Mouse (Mus musculus): Measurements from ENCODE around the gene Rptor. TPM values are rescaled to one million over a fixed set of nuclear protein-coding genes. Genes with fewer than 3 reads are reported as not detected.

Rptor gene
- total RNA-seq, 2 experiments from 2014 or later: 63.9 to 65.0 TPM

DNA sequence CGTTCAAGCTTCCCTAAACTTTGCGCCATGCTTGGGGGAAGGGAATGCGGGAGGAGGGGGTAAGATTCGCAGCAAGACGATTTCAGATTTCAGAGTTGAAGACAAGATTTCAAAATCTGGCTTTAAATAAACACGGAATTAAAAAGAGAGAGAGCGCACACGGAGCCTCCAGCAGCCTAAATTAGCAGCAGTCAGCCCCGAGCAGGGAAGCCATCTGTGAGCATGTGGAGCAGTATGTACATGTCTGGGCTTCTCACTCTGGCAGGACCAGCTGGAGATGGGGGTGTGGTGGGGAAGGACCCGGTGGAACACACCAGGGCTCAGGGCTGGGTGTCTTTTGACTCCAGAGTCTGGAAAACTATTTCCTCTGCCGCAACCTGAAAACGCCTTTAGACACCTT, 334.5 kb downstream of the Rptor start:
- peak; percentile 79 to 81 for DNase-seq

DNA sequence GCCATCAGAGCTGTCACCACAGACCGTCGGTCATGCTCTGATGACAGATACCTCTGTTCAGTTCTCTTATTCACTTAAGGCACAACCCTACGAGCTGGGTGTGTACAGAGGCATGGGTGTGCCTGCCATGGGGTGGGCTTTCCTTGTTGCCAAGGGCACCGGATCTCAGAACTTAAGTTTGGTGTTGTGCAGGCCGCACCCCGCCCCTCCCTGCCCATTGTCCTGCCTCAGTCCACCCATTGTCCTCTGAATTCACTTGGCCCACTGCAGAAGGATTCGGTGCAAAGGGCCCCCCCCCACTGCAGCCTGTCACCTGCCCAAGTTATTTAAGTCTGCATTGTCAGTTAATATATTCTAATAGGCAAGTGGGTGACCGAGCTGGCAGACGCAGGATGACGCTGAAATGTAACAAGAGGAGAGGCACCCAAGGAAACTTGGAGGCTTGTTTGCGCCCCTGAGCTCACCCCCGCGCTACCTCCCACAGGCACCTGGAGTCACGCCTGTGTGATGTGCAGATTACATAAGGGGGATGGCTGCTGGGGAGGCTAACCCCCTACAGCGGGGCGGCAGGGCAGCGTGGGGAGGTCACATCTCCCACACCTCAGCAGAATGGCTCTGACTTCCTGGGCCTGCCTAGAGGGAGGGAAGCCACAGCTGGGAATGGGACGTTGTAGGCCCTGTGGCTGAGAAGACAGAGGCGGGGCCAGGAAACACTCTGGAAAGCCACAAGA, 335.2 kb downstream of the Rptor start:
- DNase-seq: no peak

DNA sequence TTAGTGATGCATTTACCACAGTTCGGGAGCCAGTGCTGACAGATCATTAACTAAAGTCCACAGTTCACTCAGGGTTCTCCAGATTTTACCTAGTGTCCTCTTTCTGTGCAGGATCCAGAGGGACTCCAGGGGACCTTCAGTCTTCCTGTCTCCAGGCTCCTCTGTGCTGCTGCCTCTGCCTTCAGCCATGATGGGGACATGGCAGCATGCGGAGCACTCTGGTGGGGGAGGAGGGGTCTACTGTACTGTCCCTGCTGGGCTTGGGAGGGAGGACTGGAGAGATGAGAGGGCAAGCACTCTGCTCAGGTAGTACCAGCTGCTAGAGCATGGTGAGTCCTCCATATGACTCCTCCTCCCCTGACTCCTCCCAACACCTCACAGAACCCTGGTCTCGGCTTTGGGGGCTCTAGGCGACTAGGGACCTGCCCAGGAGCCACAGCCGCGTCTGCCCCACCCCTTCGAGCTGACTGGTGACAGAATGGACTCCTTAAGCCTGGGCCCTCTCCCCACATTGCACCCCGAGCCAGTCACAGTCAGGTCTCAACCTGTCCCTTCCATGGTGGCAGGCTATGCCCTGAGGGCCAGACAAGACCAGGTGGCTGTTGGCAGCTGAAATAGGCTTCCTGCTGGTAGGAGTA, 336.5 kb downstream of the Rptor start:
- DNase-seq: no peak

DNA sequence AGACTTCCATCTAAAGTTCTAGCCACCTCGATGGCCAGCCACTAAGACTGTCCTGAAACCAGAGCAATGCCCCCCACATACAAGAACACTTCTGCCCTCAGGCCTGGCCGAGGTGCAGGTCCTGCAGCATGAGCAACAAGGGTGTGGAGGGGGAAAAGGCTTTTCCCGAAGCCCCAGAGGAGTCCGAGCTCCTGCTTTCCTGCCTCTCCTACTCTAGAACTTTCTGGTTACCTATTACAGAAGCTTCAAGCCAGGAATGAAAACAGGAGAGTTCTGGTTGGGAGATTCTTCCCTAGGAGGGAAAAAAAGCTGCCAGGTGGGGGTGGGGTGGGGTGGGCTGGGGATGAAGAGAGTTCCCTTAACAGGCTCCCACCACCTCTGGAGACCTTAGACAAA, 337.0 kb downstream of the Rptor start:
- DNase-seq: no peak

DNA sequence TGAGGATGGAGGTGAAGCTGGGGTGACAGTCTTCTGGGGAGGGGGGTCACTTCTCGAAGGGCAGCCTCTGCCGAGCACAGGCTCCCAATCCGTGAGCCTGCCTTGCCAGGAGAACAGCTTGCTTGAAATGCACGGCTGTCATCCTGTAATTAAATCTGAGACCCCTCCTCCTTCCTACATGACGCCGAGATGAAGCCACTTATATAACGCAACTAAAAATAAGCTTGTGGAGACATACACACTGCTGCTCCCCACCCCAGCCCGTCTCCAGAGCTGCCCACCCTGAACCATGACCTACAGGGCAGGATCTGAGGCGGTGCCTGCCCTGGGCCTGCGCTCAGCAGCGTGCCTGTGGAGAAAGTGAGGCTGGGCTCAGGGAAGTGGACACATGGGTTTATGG, 337.4 kb downstream of the Rptor start:
- peak in 1 of 2 experiments; percentile 54 for DNase-seq

DNA sequence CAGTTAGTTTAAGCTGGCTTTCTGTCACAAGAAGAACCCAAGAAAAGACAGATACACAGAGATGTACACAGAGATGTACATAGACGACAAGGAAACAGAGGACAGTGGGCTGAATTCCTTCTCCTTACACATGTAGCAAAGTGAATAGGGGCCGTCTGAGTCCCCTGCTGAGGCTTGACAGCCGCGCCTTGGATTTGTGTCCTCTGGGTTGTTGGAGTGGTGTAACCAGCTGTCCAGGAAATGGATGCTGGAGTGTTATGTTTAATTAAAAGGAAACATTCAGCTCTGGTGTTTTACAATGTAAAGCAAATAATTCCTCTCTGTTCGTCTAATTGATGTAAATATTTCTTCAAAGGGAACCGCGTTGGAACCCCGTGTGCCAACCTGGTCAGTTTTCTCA, 339.1 kb downstream of the Rptor start:
- DNase-seq: no peak

DNA sequence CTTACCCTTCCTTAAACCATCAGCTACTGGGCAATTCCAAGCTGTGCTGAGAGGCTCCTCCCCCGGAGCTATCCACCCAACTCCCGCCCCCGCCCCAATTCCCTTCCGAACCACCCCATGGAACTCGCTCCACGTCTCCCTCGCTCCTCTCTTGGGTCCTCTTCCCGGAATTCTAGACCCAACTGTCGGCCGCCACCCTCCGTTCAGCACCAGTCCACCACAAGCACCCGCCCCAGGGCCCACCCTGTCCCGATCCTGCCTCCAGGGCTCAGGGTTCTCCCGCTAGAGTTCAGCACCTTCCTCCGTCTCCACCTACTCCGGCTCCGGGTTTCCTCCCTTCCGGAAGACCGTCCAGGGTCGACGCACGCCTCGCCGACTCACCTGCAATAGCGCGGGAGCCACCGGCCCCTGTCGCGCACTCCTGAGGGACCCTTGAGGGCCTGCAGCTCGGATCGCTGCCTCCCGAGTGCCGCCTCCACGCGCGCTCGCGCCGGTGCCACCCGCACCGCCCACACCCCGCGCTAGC, 339.6 kb downstream of the Rptor start:
- no peak for DNase-seq

DNA sequence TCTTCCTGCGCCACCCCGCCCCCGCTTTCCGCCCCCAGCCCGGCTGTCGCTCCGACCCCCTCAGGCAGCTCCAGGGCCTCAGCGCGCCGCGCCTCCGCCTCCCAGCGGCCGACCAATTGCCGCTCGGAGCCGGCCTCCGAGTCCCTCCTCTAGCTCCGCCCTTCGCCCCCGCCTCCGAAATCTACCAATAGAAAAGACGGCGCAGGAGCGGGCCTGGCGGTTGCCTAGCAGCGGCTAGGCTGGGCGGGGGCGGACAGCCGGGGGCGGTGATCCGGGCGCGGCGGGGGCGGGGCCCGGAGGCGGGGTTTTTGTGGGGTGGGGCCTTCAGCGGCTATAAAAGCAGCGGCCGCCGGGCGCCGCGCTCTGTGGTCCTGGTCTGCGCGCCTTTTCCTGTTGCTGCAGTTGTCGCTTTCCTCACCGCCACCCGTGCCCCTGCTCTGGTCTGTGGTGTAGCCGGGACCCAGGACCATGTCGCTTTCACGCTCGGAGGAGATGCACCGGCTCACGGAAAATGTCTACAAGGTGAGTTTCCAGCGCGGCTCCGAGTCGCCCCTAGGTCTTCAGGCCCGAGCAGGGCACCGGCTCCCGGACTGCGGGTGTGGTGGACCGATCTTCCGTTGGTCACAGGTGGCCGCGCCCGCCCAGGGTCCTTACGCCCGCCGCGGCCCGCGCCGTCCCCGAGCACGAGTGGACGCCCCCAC, 340.2 kb downstream of the Rptor start, which contains the start of gene Baiap2:
Baiap2 (plus strand) TSS at position 37 of the 701 bp plus-strand sequence.
- peak; percentile 97 for DNase-seq

DNA sequence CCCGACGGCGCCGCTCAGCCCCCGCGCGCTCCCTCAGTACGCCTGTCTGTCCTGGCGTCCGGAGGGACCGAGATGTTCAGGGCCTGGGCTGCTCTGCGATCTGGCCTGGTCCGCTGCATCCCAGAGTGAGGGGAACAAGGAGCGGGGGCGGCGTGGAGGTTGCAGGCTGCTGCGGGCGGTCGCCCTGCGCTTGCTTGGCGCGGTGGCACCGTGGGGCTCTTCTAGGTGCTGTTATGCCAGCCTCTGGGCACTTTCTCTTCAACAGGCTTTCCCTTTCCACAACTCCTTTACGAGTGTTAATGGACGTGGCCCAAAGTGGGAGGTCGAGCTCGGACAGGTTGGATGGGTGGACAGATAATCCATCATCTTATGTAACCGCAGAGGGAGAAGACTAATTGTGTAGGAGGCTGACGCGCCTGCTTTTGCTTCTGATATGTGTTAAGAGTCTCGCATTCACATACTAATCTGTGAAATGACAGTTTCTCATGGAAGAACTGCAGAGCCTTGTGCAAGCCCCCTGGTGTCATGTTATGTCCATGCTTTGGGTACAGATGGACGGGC, 340.8 kb downstream of the Rptor start:
- DNase-seq: peak; percentile 55 to 62

DNA sequence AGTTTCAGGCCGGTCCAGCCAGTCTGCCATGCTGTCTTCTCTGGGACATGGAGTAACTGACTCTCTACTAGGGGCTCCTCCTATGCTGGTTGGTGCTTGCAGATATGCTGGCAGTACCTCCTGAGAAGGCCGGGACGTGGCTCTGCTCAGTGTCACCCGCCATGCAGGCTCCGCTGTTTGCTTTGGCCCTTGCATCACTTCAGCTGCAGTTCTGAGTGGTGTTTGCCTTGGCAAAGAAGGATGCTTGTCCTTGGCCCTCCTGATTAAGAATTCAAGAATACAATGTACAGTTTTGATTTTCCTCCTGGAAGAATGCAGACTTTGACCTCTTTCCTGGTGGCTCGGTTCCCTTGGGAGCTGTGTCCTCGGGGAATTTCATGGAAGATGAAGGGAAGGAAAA, 342.6 kb downstream of the Rptor start:
- DNase-seq: no peak

DNA sequence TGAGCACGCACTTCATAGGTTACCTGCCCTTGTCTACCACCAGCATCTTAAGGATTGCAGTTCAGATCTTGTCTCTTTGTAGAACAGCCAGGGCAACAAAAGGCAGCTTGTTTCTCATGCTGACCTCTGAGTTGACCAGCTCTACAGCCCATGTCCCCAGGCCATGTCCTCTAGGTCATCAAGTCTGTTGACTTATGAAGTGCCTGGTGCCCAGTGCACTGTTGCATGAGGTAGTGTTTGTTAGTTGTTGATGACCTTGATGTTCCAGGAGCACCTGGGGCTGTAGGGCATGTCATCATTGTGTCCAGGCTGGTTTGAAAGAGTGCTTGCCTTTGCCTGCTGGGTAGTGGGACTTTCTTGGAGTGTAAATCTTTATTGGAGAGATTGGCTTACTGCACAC, 344.7 kb downstream of the Rptor start:
- no peak for DNase-seq

DNA sequence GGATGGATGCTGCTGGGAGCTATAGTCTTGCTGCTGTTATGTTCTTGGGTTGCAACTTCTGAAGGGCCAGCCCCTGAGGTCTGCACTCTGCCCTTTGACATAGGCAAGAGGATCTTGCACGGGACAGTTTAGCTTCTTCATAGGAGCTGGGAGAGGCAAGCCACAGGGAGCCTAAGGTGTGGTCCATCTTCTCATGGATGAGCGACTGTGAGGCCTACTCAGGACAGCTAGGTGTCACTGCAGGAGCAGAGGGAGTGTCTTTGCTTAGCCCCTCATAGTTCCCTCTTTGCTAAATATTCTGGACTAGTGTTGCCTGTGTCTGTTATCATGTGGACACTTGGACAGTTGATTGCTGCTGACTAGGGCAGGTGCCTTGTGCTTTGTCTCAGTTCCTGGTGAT, 345.2 kb downstream of the Rptor start:
- no peak for DNase-seq

DNA sequence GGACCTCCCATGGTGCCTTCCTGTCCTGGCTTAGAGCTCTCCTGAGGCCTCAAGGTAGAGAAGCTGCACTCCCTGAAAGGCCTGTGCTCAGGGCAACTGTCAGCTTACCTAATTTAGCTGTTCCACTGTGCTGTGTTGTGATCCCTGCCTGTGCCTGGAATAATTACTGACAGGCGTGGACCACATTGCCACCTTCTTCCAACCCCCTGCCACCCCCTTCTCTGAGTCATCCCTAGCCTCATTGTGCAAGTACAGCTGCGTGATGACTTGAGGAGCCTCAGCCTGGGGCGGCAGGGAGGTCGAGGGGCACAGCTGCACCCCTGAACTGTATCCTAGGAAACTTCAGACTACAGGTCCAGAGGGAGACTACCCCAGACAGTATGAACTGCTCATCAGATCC, 345.6 kb downstream of the Rptor start:
- no peak for DNase-seq

DNA sequence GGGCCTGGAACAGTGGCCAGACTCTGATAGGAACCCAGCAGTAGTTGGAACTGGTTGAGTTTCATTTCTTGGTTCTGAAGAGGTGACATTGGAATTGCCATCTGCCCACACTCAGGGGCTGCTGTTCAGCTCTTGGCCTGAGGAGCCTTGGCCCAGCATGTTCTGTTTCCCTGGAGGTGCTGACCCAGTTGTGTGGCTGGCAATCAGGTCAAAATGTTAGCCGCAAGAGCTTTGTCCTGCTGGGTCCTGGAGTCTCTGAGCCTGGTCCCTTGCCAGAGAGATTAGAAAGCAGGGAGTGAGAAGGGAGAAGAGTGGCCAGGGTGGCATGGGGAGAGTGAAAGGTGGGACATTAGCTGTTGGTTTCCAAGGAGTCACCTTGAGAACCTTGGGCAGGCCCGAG, 346.1 kb downstream of the Rptor start:
- DNase-seq: no peak

Other genes with a start within 250 kb of the Rptor start
- 1 to 10 TPM; 4.7 to 5.8 TPM for gene Sgsh, start 247.4 kb upstream of the Rptor start, total RNA-seq (2021)
- 1 to 10 TPM; 5.4 to 5.5 TPM for gene Slc26a11, start 247.3 kb upstream of the Rptor start, total RNA-seq (2021)
- gene Rnf213, start 209.8 kb upstream of the Rptor start, total RNA-seq (2021): 1 to 10 TPM; 3.4 to 4.0 TPM
- gene Endov, start 111.6 kb upstream of the Rptor start, total RNA-seq (2021): 10 to 100 TPM; 29.7 to 32.4 TPM
- gene Nptx1, start 55.2 kb upstream of the Rptor start, total RNA-seq (2021): 100 to 1,000 TPM; 452 to 470 TPM

Data from layer of hippocampus, postnatal 36 days (tissue).